Mouse (Mus musculus) layer of hippocampus, adult 11-12 months (tissue): ENCODE measurements around the gene Atp6ap1l.
"Not testable (repeated sequence)": the region's sequence is repeated elsewhere in the genome, so short reads cannot be mapped to it uniquely, and the experiment has no call there.

ENCODE experiments used
- DNase-seq: peaks from one replicate; pipeline ENCODE4 v3.0.0; 2022; ENCODE audit warnings: low spot score

Atp6ap1l gene

GRCm38 (mm10) chr13:90905176-90905575, at the start of gene Atp6ap1l:
Atp6ap1l (minus strand) TSS chr13:90905355.
- no peak for DNase-seq

DNA sequence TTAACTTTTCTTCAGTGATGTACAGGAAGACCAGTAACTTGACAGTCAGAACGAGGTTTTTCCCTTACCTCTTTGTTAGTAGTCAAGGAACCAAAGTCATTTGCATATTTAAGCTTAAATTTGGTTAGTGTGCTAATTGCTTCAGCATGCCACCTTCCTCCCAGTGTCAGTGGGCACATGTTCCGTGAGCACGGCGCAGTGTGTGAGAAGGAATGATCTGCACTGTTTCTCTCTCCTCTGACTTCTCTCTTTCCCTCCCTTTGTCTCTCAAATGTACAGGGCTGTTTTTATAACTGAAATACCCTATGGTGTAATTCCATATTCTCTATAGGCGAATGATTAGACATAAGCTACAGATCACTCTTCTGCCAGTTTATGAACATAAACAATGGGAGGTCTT, 34.4 kb upstream of the Atp6ap1l start:
- DNase-seq = no peak

DNA sequence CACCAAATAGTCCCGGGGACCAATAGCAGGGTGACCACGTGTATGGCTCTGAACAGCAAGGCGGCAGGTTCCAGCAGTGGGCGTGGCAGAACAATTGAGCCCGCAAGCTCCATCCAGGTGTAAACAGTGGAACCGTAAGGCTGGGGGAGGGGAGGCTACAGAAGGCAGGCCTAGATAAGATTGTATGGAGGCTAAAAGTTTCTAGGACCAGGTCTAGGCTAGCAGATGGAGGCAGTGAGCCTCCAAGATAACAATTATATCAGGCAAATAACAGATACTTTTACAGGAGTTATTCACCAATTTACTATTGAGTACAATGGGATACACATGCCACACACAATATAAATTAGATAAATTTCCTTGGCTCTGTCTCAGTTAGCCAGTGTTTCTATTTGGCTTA, 34.0 kb upstream of the Atp6ap1l start:
- no peak for DNase-seq

GRCm38 (mm10) chr13:90935852-90936251, 30.7 kb upstream of the Atp6ap1l start:
- DNase-seq = no peak

DNA sequence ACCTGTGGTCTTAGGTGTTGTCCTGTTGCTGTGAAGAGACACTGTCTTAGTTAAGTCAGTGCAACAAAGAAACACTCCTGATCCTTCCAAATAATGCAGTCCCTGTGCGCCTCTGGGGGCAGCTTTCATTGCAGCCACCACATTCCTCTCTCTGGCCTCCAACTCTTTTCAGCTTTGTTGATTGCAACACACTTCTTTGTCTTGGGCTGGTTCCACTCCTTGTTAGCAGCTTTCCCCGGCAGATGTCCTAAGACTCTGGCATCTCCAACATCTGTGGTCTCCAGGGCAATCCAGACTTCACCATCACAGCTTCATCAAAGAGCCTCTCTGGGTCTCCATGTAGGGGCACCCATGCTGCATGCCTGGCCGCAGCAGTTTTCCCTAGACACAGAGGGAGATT, 28.1 kb upstream of the Atp6ap1l start:
- no peak for DNase-seq

GRCm38 (mm10) chr13:90929847-90930246, 24.7 kb upstream of the Atp6ap1l start:
- DNase-seq = peak; percentile 86

GRCm38 (mm10) chr13:90928266-90928665, 23.1 kb upstream of the Atp6ap1l start:
- not testable (repeated sequence) for DNase-seq

- DNase-seq = no peak
Observed at GRCm38 (mm10) chr13:90926938-90927633, 21.9 kb upstream of the Atp6ap1l start.

GRCm38 (mm10) chr13:90926125-90926765, 21.1 kb upstream of the Atp6ap1l start:
- DNase-seq = no peak

DNA sequence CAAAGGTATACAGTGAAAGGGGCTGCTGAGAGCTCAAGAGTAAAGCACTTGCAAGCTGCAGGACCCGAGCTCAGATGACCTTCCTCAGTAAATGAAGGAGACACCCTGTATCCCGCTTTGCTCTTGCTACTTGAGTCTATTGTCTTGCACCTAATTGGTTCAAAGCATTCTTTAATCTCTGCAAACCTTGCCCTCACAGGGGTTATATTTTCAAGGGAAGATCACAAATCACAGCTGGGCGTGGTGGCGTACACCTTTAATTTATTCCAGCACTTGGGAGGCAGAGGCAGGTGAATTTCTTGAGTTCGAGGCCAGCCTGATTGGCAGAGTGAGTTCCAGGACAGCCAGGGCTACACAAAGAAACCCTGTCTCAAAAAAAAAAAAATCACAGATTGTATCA, 20.0 kb upstream of the Atp6ap1l start:
- no peak for DNase-seq

DNA sequence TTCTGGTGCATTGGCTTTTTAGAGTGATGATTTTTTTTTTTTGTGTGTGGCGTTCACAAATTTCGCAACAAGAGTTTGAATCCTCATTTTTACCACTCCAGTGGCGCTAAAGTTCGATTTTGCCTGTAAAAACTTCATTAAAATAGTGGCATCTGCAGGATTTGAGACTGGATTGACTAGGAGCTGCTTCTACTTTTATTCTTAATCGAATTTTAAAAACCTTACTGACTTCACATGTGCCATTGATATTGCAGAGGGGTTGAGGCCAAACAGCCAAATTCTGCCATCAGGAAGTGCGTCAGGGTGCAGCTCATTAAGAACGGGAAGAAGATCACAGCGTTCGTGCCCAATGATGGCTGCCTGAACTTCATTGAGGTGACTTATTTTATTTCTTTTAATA, 18.9 kb upstream of the Atp6ap1l start:
- DNase-seq = no peak

- not testable (repeated sequence) for DNase-seq
Observed at GRCm38 (mm10) chr13:90923617-90924016, 18.5 kb upstream of the Atp6ap1l start.

DNA sequence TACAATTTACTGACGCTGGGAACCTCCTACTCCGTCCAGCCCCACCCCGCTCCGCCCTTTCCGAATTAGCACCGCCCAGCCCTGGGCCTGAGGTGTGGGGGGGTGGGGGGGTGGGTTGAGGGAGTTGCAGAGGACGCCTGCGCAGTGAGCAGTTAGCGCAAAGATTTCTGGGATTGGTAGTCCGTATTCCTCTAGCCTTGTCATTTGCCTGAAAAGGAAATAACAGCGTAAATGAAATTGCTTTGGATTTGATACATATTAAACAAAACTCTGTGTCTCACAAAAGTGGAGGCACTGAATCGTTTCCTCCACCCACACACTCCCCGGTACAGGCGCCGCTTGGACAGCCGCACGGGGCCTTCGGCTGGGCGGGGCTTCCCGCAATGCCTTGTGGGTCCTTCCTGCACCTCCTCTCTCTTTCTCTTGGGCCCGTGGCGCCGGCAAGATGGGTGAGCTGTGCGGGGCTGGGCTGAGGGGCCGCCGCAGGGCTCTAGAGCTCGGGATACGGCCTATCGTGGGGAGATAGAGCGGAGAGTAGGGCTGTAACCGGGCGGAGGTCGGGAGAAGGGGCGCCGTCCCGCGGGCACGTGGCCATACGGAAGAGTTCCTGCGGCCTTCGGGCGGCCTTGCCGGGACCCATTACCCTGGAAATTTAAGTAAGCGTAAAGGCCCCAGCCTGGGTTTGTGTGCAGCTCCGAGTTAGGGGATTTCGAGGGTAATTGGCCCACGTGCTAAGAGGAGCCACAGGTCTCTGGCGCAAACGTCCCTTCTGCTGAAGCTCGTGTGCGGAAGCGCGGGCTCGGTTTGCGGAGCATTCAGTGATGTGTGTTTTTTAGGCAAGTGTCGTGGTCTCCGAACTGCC, 17.8 kb upstream of the Atp6ap1l start, which contains the start of gene Rps23:
TSS of gene Rps23 (plus strand) at position 208 of the 862 bp plus-strand sequence.
- DNase-seq = peak; percentile 90

- no peak for DNase-seq
Observed at GRCm38 (mm10) chr13:90914721-90915120, 9.6 kb upstream of the Atp6ap1l start.

- no peak for DNase-seq
Observed at GRCm38 (mm10) chr13:90913675-90914192, 8.6 kb upstream of the Atp6ap1l start.

DNA sequence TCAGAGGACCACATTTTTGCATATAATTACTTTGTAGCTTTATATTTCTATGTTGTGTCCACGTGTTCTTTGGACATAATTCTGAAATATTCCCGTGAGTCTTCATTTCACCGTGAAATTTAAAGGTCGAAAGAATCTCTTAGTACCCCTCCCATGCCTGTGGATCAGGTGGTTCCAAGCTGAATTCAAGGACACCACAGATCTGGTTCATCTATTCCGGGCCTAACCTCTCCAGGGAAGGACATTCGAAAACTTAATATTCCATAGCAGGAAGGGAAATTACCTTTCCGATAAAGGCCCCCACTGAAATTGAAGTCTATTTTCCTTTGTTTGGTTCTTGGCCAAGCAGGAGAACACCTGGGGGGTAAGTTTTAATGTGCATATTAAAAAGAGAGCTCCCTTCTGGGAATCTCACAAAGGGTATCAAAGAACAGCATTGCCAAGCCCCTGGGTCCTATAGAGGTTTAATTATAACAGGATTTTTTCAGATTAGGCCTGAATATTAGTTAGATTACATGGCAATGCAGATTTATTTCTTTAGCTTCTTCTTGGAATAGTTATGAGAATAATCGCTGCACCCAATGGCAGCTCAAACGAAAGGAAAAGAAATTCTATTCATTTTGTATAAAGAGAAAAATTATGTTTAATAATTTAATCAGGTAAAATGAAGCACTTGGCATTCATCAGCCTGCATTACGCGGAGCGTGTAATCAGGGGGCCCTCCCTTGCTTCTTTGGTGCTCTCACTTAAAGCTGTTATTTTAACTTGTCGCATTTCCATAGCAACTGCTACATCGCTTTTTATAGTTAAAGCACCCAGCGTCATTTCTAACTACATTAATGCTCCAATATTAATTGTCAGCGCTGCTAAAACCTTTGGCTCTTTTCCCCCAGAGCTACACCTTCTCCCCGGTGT, 7.9 kb upstream of the Atp6ap1l start:
- no peak for DNase-seq

GRCm38 (mm10) chr13:90907376-90907775, 2.2 kb upstream of the Atp6ap1l start:
- no peak for DNase-seq

- no peak for DNase-seq
Observed at GRCm38 (mm10) chr13:90896821-90897220, 8.3 kb downstream of the Atp6ap1l start.

DNA sequence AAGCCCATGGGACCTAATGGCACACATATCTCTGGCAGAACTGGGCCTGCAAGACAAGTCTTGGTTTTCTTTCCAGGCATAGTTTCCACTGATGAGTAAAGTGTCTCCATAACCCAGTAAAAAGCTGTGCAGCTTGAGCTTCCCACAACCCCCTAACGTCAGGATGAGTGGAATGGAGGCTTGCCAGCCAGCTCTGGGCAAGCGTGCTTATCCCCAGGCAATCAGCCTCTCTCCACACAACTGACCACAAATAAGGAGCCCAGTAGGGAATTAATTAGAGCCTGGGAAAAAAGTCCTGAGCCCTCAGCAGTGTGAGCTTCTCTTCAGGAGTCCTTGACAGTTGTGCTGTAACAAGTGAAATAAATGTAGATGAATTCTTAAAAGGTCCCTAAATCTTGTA, 9.1 kb downstream of the Atp6ap1l start:
- DNase-seq = peak; percentile 21

DNA sequence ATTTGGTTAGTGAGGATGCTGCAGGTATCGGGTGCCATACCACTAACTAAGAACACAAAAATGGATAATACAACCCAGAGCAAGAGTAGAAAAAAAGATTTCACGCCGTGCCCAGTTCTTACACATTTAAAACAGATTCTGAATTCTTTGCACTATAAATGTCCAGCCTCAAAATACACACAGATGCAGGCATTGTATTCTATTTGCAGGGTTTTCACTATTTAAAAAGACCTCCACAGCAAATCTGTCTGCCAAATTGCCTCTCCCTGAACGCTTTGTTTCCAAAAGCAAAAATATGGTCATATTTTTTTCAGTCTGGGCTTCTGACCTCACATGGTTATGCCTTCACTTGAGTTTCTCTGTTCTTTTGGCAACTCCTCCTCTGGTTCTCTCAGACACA, 10.3 kb downstream of the Atp6ap1l start:
- DNase-seq = no peak

DNA sequence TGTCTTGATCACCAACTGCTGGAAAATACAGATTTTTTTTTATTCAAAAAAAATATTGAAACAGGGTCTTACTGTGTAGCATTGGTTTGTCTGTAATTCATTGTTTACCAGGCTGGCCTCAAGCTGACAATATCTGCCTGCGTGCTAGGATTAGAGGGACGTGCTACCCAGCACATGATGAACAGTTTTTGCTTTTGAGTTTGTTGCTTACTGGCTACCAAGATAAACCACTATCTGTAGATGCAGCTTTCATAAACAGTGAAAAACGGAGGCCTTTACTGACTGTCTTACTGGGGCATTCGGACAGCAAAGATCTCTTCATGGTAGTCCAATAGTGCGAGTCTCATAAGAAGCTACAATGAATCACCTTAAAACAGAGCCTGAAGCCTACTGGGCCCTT, 15.0 kb downstream of the Atp6ap1l start:
- no peak for DNase-seq
